Mouse (Mus musculus) G1E (cell line): ENCODE measurements around the gene St8sia1. TPM values are rescaled to one million over a fixed set of nuclear protein-coding genes. Genes with fewer than 3 reads are reported as not detected.
"Not testable (repeated sequence)": the region's sequence is repeated elsewhere in the genome, so short reads cannot be mapped to it uniquely, and the experiment has no call there.

Source experiments
- ATAC-seq: 2 replicates; pipeline ENCODE4 v1.8.0; 2016; ENCODE audit warnings: mild to moderate bottlenecking; ENCODE audit not compliant: insufficient number of reproducible peaks, poor library complexity, low FRiP score, severe bottlenecking; ENCODE audit errors: extremely low read depth
- DNase-seq: peaks from one replicate; pipeline ENCODE4 v3.0.0; 2012; ENCODE audit warnings: low spot score
- H3K27me3 ChIP-seq: 2 replicates; pipeline ENCODE4 v1.6.1; 2012; ENCODE audit warnings: mild to moderate bottlenecking, low read length, inconsistent platforms; ENCODE audit not compliant: insufficient read depth
- H3K36me3 ChIP-seq: replicated peaks from 2 replicates; pipeline ENCODE3; 2012; ENCODE audit warnings: mild to moderate bottlenecking, inconsistent platforms
- H3K4me1 ChIP-seq: 2 replicates; pipeline ENCODE4 v1.6.1; 2012; ENCODE audit warnings: low read depth, low read length, inconsistent platforms, mixed read lengths; ENCODE audit not compliant: insufficient read depth
- H3K4me3 ChIP-seq: 2 replicates; pipeline ENCODE4 v1.5.1; 2012; ENCODE audit warnings: low read depth, mild to moderate bottlenecking, inconsistent platforms, low read length, moderate library complexity, mixed read lengths
- H3K9me3 ChIP-seq: replicated peaks from 2 replicates; pipeline ENCODE4 v1.6.1; 2012; ENCODE audit warnings: inconsistent platforms
- CTCF ChIP-seq: IDR thresholded peaks from 2 replicates; pipeline ENCODE4 v1.5.1; 2012; ENCODE audit warnings: low read depth, low read length, inconsistent platforms, mixed read lengths
- GATA1 ChIP-seq: IDR thresholded peaks from 2 replicates; pipeline ENCODE4 v1.6.1; 2012; ENCODE audit warnings: borderline replicate concordance, low read length, inconsistent platforms, mixed read lengths
- GATA2 ChIP-seq: IDR thresholded peaks from 2 replicates; pipeline ENCODE4 v1.6.1; 2012; ENCODE audit warnings: low read depth, low read length, inconsistent platforms, borderline replicate concordance
- POLR2AphosphoS5 ChIP-seq: IDR thresholded peaks from 2 replicates; pipeline ENCODE4 v1.6.1; 2012; ENCODE audit warnings: low read depth, low read length, inconsistent platforms; ENCODE audit not compliant: insufficient replicate concordance
- TAL1 ChIP-seq: conservative IDR thresholded peaks from 2 replicates; pipeline ENCODE4 v1.6.1; 2012; ENCODE audit warnings: low read depth, low read length, inconsistent platforms, mixed read lengths
- polyA plus RNA-seq: library from polyadenylated mRNA; stranded (reverse); fragments of >175 nt; gene quantifications from 2 replicates; pipeline ENCODE4 v1.2.3, GENCODE M21; 2012
- total RNA-seq, 2 experiments: library from RNA; stranded (forward) in 1 of 2; stranded (reverse) in 1 of 2; fragments of 200-1000 nt in 1 of 2; fragments of >200 nt in 1 of 2; fragmentation: Nextera tagmentation in 1 of 2; gene quantifications; 2 replicates each; pipeline ENCODE4 v1.2.3; 2014 to 2017

St8sia1 gene
- total and polyA plus RNA-seq, 3 experiments = 0.11 TPM; not detected in 2

- H3K36me3 ChIP-seq = no peaks in the 10 kb centered on the region
- H3K27me3 ChIP-seq = peaks cover 23% of the 10 kb centered on the region
- TF ChIP-seq CTCF = no peak
- no peak for TF ChIP-seq TAL1
- TF ChIP-seq GATA1 = no peak
- no peak for TF ChIP-seq GATA2
- TF ChIP-seq POLR2AphosphoS5 = no peak
- no peak overlapping the region for H3K4me3 ChIP-seq
- DNase-seq (no peak), ATAC-seq (no peak)
- H3K9me3 ChIP-seq = no peaks in the 10 kb centered on the region
- H3K4me1 ChIP-seq = peaks cover 4% of the 10 kb centered on the region
These were observed 27.3 kb upstream of the St8sia1 start for GRCm38 (mm10) chr6:142991391-142992059.

GRCm38 (mm10) chr6:142990516-142990915 is 26.3 kb upstream of the St8sia1 start:
- ATAC-seq (no peak), DNase-seq (no peak)
- Histone ChIP-seq H3K4me3 (no peak overlapping the region), H3K36me3 (no peaks in the 10 kb centered on the region), H3K9me3 (no peaks in the 10 kb centered on the region), H3K4me1 (peaks cover 4% of the 10 kb centered on the region), H3K27me3 (peaks cover 23% of the 10 kb centered on the region)
- no peak for TF ChIP-seq TAL1
- TF ChIP-seq POLR2AphosphoS5 = no peak
- no peak for TF ChIP-seq GATA1
- TF ChIP-seq GATA2 = no peak
- TF ChIP-seq CTCF = no peak

GRCm38 (mm10) chr6:142989495-142989894 is 25.2 kb upstream of the St8sia1 start:
- H3K36me3 ChIP-seq = no peaks in the 10 kb centered on the region
- H3K4me3 ChIP-seq = no peak overlapping the region
- ATAC-seq = no peak
- peaks cover 23% of the 10 kb centered on the region for H3K27me3 ChIP-seq
- no peaks in the 10 kb centered on the region for H3K9me3 ChIP-seq
- no peak for DNase-seq
- TF ChIP-seq GATA1 = no peak
- TF ChIP-seq CTCF = no peak
- no peak for TF ChIP-seq POLR2AphosphoS5
- no peak for TF ChIP-seq TAL1
- TF ChIP-seq GATA2 = no peak
- H3K4me1 ChIP-seq = peaks cover 4% of the 10 kb centered on the region

- H3K27me3 ChIP-seq = peaks cover 22% of the 10 kb centered on the region
- H3K9me3 ChIP-seq = no peaks in the 10 kb centered on the region
- DNase-seq (peak; percentile 27), ATAC-seq (peak; percentile 60)
- no peak overlapping the region for H3K4me3 ChIP-seq
- H3K36me3 ChIP-seq = no peaks in the 10 kb centered on the region
- no peak for TF ChIP-seq TAL1
- peak; percentile 98 for TF ChIP-seq CTCF
- TF ChIP-seq POLR2AphosphoS5 = no peak
- no peak for TF ChIP-seq GATA1
- H3K4me1 ChIP-seq = peaks cover 3% of the 10 kb centered on the region
These were observed 24.5 kb upstream of the St8sia1 start for GRCm38 (mm10) chr6:142988753-142989152.

- Histone ChIP-seq H3K9me3 (no peaks in the 10 kb centered on the region), H3K4me1 (peaks cover 2% of the 10 kb centered on the region; the same call in 1 of the 2 replicates), H3K27me3 (peaks cover 20% of the 10 kb centered on the region), H3K4me3 (no peak overlapping the region), H3K36me3 (no peaks in the 10 kb centered on the region)
- no peak for TF ChIP-seq GATA2
- no peak for TF ChIP-seq GATA1
- no peak for TF ChIP-seq POLR2AphosphoS5
- TF ChIP-seq CTCF = no peak
- no peak for TF ChIP-seq TAL1
- DNase-seq (no peak), ATAC-seq (no peak)
These were observed 24.0 kb upstream of the St8sia1 start for GRCm38 (mm10) chr6:142988231-142988630.

GRCm38 (mm10) chr6:142987616-142988015 is 23.4 kb upstream of the St8sia1 start:
- no peaks in the 10 kb centered on the region for H3K36me3 ChIP-seq
- TF ChIP-seq POLR2AphosphoS5 (no peak), CTCF (no peak), GATA1 (no peak), TAL1 (no peak), GATA2 (no peak)
- ATAC-seq = no peak
- H3K4me1 ChIP-seq = peaks cover 2% of the 10 kb centered on the region; the same call in 1 of the 2 replicates
- DNase-seq = no peak
- peaks cover 20% of the 10 kb centered on the region for H3K27me3 ChIP-seq
- H3K9me3 ChIP-seq = no peaks in the 10 kb centered on the region
- H3K4me3 ChIP-seq = no peak overlapping the region

GRCm38 (mm10) chr6:142986706-142987105 is 22.5 kb upstream of the St8sia1 start:
- not testable (repeated sequence) for H3K36me3 ChIP-seq, H3K4me1 ChIP-seq, H3K9me3 ChIP-seq, ATAC-seq, DNase-seq, H3K4me3 ChIP-seq
- peaks cover 18% of the 10 kb centered on the region for H3K27me3 ChIP-seq

GRCm38 (mm10) chr6:142985561-142986238 is 21.4 kb upstream of the St8sia1 start:
- ATAC-seq, DNase-seq, H3K9me3 ChIP-seq, H3K4me3 ChIP-seq, H3K4me1 ChIP-seq, H3K36me3 ChIP-seq: not testable (repeated sequence)
- peaks cover 16% of the 10 kb centered on the region for H3K27me3 ChIP-seq
